Mouse (Mus musculus) thymus, postnatal 14 days (tissue): Measurements from ENCODE around the gene Olfr1180.
"Not testable (repeated sequence)": the region's sequence is repeated elsewhere in the genome, so short reads cannot be mapped to it uniquely, and the experiment has no call there.

Experiments used
- DNase-seq: peaks from one replicate; pipeline ENCODE4 v3.0.0; 2021

The Olfr1180 gene

GRCm38 (mm10) chr2:88419051-88419450 lies at the start of gene Olfr1180:
Gene Olfr1180 (minus strand): TSS chr2:88419151.
- no peak for DNase-seq

GRCm38 (mm10) chr2:88454567-88454966 lies 35.6 kb upstream of the Olfr1180 start, which contains the start of gene Olfr1183:
Gene Olfr1183 (plus strand): TSS chr2:88454867.
- DNase-seq = not testable (repeated sequence)

DNA sequence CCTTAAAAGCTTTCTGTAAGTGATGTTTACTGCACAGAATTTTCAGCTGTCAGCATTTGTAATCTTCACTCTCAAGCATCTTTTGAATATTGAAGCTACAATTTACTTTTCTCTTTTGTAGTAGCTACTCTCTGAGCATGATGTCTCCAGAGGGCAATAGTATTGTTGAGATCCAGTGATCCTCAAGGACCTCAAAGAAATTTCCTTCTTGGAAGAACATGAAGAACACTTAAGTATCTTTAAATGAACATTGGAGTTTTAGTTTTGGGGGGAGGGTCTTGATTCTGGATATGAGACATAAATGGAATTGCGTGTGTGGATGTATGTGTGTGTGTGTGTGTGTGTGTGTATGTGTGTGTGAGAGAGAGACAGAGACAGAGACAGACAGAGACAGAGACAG lies 30.1 kb upstream of the Olfr1180 start, which contains the start of gene Gm13757:
Gene Gm13757, minus strand, starts transcription at position 101 of the 400 bp plus-strand sequence.
- no peak for DNase-seq

DNA sequence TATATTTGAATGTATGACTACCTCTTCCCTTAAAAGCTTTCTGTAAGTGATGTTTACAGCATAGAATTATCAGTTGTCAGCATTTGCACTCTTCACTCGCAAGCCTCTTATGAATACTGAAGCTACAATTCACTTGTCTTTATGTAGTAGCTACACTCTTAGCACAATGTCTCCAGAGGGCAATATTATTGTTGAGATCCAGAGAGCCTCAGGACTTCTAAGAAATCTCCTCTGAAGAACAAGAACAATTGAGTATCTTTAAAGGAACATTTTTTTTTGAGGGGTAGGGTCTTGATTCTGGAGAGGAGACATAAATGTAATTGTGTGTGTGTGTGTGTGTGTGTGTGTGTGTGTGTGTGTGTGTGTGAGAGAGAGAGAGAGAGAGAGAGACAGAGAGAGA lies 7.1 kb upstream of the Olfr1180 start, which contains the start of gene Olfr1181:
Gene Olfr1181, minus strand, starts transcription at position 101 of the 400 bp plus-strand sequence.
- DNase-seq = no peak

- no peak for DNase-seq
Observed at GRCm38 (mm10) chr2:88406353-88406752, 12.6 kb downstream of the Olfr1180 start, which contains the start of gene Olfr1179. Gene Olfr1179 (minus strand): TSS chr2:88406453.

DNA sequence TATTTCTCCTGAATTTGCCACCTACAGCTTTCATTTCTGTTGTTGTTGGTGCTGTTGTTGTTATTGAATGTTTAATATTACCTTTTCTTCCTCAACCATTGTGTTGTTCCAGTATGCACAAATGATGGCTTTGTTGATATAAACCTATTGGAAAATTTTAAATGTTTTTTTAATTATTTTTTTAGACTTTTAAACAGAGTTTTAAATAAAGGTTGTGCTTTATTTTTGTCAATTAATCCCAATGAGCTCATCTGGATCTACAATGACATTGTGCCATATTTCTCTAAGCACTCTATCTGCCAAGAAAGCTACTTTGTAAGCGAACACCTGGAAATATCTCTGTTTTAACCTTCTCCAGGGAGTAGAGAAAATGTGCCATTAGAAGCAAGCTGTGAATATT lies 32.2 kb downstream of the Olfr1180 start, which contains the start of gene Olfr1178:
Gene Olfr1178, plus strand, starts transcription at position 301 of the 400 bp plus-strand sequence.
- DNase-seq = no peak
